Mouse (Mus musculus) activated CD4-positive, CD25-positive, alpha-beta regulatory T cell, adult 9 weeks (primary cell): ENCODE measurements around the gene Cd247. TPM values are rescaled to one million over a fixed set of nuclear protein-coding genes. Genes with fewer than 3 reads are reported as not detected.

Experiments
- polyA plus RNA-seq: library from polyadenylated mRNA; unstranded; fragments of 100-300 nt; shearing (Covaris generic); gene quantifications from one replicate; pipeline ENCODE4 v1.2.1, GENCODE M21; 2017

Gene Cd247
- polyA plus RNA-seq: 494 TPM

DNA sequence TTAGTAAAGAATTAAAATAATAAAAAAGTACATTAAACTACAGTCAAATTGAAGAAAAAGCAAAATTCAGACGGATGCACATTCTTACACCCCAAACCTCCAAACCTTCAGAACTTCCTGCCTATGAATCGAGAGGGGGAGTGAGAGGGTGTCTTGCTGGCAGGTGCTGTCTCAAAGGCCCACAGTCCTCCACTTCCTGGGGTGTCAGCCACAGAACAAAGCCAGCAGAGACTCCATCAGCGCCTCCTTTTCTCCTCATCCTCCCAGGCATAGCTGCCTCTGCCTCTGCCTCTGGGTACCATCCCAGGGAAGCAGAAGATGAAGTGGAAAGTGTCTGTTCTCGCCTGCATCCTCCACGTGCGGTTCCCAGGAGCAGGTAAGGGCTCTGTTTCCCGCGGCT, at the start of gene Cd247:
TSS of gene Cd247 (plus strand) at position 171 of the 400 bp plus-strand sequence.

DNA sequence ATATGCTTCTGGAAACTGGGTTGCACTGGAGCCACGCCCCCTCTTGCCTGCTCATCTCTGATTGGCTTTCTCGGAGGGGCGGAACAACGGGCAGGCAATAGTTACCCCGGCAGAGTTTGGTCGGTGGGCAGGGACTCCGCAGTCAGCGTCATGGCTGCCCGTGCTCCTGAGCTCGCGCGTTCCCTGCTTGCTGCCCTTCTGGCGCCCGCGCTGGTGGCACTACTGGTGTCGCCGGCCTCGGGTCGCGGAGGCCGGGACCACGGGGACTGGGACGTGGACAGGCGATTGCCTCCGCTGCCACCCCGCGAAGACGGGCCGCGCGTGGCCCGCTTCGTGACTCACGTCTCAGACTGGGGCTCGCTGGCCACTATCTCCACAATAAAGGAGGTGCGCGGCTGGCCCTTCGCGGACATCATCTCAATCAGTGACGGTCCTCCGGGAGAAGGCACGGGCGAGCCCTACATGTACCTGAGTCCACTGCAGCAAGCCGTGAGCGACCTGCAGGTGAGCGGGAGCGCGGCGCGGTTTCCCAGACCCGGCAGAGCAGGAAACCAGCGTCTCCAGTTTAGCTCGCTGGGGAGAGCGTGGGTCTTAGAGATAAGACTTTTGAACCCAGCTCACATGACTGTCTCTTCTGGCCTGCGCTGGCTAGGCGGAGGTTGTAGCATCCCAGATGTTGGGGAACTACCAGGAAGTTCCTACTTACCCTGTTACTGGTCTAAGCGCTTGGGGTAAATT, 24.7 kb upstream of the Cd247 start, which contains the start of gene Creg1:
TSS of gene Creg1 (plus strand) at position 112 of the 738 bp plus-strand sequence.

Other genes with a start within 250 kb of the Cd247 start
- gene Mpzl1, start 154.1 kb upstream of the Cd247 start, polyA plus RNA-seq: 0.40 TPM
- gene Rcsd1, start 78.9 kb upstream of the Cd247 start, polyA plus RNA-seq: 284 TPM
- 47.0 TPM for gene Creg1, start 24.9 kb upstream of the Cd247 start, polyA plus RNA-seq
- gene Pou2f1, start 214.0 kb downstream of the Cd247 start, polyA plus RNA-seq: 23.5 TPM